Mouse (Mus musculus) testis, adult 2 months (tissue): ENCODE results near the gene Tnk1. TPM values are rescaled to one million over a fixed set of nuclear protein-coding genes. Genes with fewer than 3 reads are reported as not detected.

ENCODE experiments used
- H3K27ac ChIP-seq: fragments of 200-500 bp; 2 replicates; pipeline ENCODE4 v1.5.1; 2012; ENCODE audit warnings: low read depth, low read length; ENCODE audit not compliant: control insufficient read depth, insufficient read depth
- H3K27me3 ChIP-seq: fragments of 200-500 bp; 2 replicates; pipeline ENCODE4 v1.6.1; 2012; ENCODE audit warnings: mild to moderate bottlenecking, low read length, moderate library complexity; ENCODE audit not compliant: control insufficient read depth, insufficient read depth
- H3K36me3 ChIP-seq: fragments of 200-500 bp; 2 replicates; pipeline ENCODE4 v1.6.1; 2012; ENCODE audit warnings: mild to moderate bottlenecking, low read length; ENCODE audit not compliant: control insufficient read depth, insufficient read depth
- H3K4me1 ChIP-seq: fragments of 200-500 bp; 2 replicates; pipeline ENCODE4 v1.6.1; 2012; ENCODE audit warnings: low read length; ENCODE audit not compliant: control insufficient read depth, insufficient read depth
- H3K4me3 ChIP-seq: fragments of 200-500 bp; 2 replicates; pipeline ENCODE4 v1.5.1; 2012; ENCODE audit warnings: low read depth, mild to moderate bottlenecking, low read length, moderate library complexity, mixed read lengths; ENCODE audit not compliant: control insufficient read depth
- CTCF ChIP-seq: fragments of 200-500 bp; IDR thresholded peaks from 2 replicates; pipeline ENCODE4 v1.5.1; 2012; ENCODE audit warnings: low read depth, mild to moderate bottlenecking, inconsistent platforms, low read length, moderate library complexity; ENCODE audit not compliant: control insufficient read depth, insufficient read depth, insufficient replicate concordance
- POLR2A ChIP-seq: fragments of 200-500 bp; IDR thresholded peaks from 2 replicates; pipeline ENCODE4 v1.6.1; 2012; ENCODE audit warnings: low read depth, mild to moderate bottlenecking, inconsistent platforms, low read length, moderate library complexity; ENCODE audit not compliant: control insufficient read depth
- polyA plus RNA-seq: library from polyadenylated mRNA; depleted of rRNA; stranded (reverse); fragments of >200 nt; gene quantifications from 2 replicates; pipeline ENCODE4 v1.2.3, GENCODE M21; 2012; rRNA removed

Tnk1 gene
- polyA plus RNA-seq, 1 experiment: 1.6 TPM

DNA sequence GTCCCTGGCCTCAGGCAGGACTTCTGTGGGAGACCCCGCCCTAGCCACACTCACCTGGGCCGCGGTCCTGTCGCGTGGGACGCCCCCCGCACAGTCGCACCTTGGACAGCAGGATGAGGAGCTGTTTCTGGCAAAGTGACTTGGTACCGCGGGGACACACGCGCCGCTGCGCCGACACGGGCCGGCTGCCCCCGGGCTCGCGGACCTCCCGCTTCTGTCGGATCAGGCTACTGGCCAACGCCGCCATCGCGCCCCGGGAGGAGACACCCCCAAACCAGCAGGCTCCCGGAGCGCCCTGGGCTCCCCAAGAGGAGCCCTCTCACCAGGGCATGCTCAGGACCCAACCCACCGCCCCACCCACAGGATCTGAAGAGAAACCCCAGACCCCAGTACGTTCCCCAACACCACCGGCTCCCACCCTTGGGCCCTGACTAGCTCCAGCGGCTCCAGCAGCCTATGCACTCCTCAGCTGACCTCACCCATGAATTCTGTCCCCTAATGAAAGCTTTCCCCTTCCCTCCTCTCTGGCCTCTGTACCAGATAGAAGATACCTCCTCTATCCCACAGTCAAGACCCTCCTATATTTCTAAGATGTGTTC is 57.1 kb downstream of the Tnk1 start, which contains the start of gene Fgf11:
Fgf11 (minus strand) TSS at position 479 of the 599 bp plus-strand sequence.
- Histone ChIP-seq H3K4me1 (peaks cover 46% of the 10 kb centered on the region), H3K4me3 (peak within 1 kb of the TSS; percentile 86), H3K27me3 (no peaks in the 10 kb centered on the region), H3K27ac (no peak within 1 kb of the TSS), H3K36me3 (no peaks in the 10 kb centered on the region)
- TF ChIP-seq CTCF (no peak), POLR2A (no peak)

Other genes starting within 250 kb of the Tnk1 start
- gene Shbg, start 240.8 kb downstream of the Tnk1 start, polyA plus RNA-seq: 11.9 and 16.4 TPM in 2 replicates
- 7.0 and 9.4 TPM in 2 replicates for gene Sat2, start 236.7 kb downstream of the Tnk1 start, polyA plus RNA-seq
- 63.3 and 69.1 TPM in 2 replicates for gene Fxr2, start 225.7 kb downstream of the Tnk1 start, polyA plus RNA-seq
- 0.25 and 0.38 TPM in 2 replicates for gene Sox15, start 203.4 kb downstream of the Tnk1 start, polyA plus RNA-seq
- gene Mpdu1, start 196.1 kb downstream of the Tnk1 start, polyA plus RNA-seq: 41.9 and 42.5 TPM in 2 replicates
- gene Cd68, start 192.6 kb downstream of the Tnk1 start, polyA plus RNA-seq: 3.9 and 4.4 TPM in 2 replicates
- gene Eif4a1, start 186.3 kb downstream of the Tnk1 start, polyA plus RNA-seq: 166 and 210 TPM in 2 replicates
- 54.7 and 67.6 TPM in 2 replicates for gene Senp3, start 176.6 kb downstream of the Tnk1 start, polyA plus RNA-seq
- gene Tnfsf13, start 172.9 kb downstream of the Tnk1 start, polyA plus RNA-seq: 4.2 and 5.6 TPM in 2 replicates
- gene Tnfsf12, start 162.9 kb downstream of the Tnk1 start, polyA plus RNA-seq: 2.9 and 3.3 TPM in 2 replicates
- gene Tnfsfm13, start 162.6 kb downstream of the Tnk1 start, polyA plus RNA-seq: 1.3 and 1.9 TPM in 2 replicates
- 54.7 and 75.8 TPM in 2 replicates for gene Polr2a, start 100.1 kb downstream of the Tnk1 start, polyA plus RNA-seq
- gene Slc35g3, start 96.8 kb downstream of the Tnk1 start, polyA plus RNA-seq: 210 and 236 TPM in 2 replicates
- gene Zbtb4, start 92.8 kb downstream of the Tnk1 start, polyA plus RNA-seq: 5.1 and 6.0 TPM in 2 replicates
- 0.79 and 1.2 TPM in 2 replicates for gene Chrnb1, start 62.8 kb downstream of the Tnk1 start, polyA plus RNA-seq
- gene Fgf11, start 56.9 kb downstream of the Tnk1 start, polyA plus RNA-seq: 2.7 and 3.2 TPM in 2 replicates
- 0.52 and 0.79 TPM in 2 replicates for gene Tmem102, start 53.1 kb downstream of the Tnk1 start, polyA plus RNA-seq
- gene Gm39566, start 43.4 kb downstream of the Tnk1 start, polyA plus RNA-seq: 136 and 193 TPM in 2 replicates
- 758 and 858 TPM in 2 replicates for gene Spem2, start 40.3 kb downstream of the Tnk1 start, polyA plus RNA-seq
- 1,704 and 1,758 TPM in 2 replicates for gene Spem1, start 36.5 kb downstream of the Tnk1 start, polyA plus RNA-seq
- gene Nlgn2, start 20.9 kb downstream of the Tnk1 start, polyA plus RNA-seq: 2.4 and 2.7 TPM in 2 replicates
- gene Tmem256, start 20.2 kb downstream of the Tnk1 start, polyA plus RNA-seq: 21.9 and 22.7 TPM in 2 replicates
- gene Plscr3, start 12.4 kb downstream of the Tnk1 start, polyA plus RNA-seq: 6.5 and 8.5 TPM in 2 replicates
- gene Tmem95, start 19.3 kb upstream of the Tnk1 start, polyA plus RNA-seq: 20.8 and 27.5 TPM in 2 replicates
- gene Kctd11, start 22.7 kb upstream of the Tnk1 start, polyA plus RNA-seq: 0.47 and 0.69 TPM in 2 replicates
- gene Acap1, start 36.8 kb upstream of the Tnk1 start, polyA plus RNA-seq: 4.0 and 4.9 TPM in 2 replicates
- gene 2810408A11Rik, start 42.3 kb upstream of the Tnk1 start, polyA plus RNA-seq: 124 and 125 TPM in 2 replicates
- 57.7 and 61.1 TPM in 2 replicates for gene Neurl4, start 42.3 kb upstream of the Tnk1 start, polyA plus RNA-seq
- gene Gps2, start 55.2 kb upstream of the Tnk1 start, polyA plus RNA-seq: 290 and 295 TPM in 2 replicates
- gene Eif5a, start 63.2 kb upstream of the Tnk1 start, polyA plus RNA-seq: 621 and 702 TPM in 2 replicates
- gene Ybx2, start 77.1 kb upstream of the Tnk1 start, polyA plus RNA-seq: 3,709 and 3,883 TPM in 2 replicates
- 1.9 and 3.6 TPM in 2 replicates for gene Slc2a4, start 89.5 kb upstream of the Tnk1 start, polyA plus RNA-seq
- gene Cldn7, start 106.0 kb upstream of the Tnk1 start, polyA plus RNA-seq: 3.0 and 4.9 TPM in 2 replicates
- 120 and 137 TPM in 2 replicates for gene Ctdnep1, start 122.4 kb upstream of the Tnk1 start, polyA plus RNA-seq
- 225 and 226 TPM in 2 replicates for gene Elp5, start 123.8 kb upstream of the Tnk1 start, polyA plus RNA-seq
- gene Gabarap, start 132.4 kb upstream of the Tnk1 start, polyA plus RNA-seq: 659 and 826 TPM in 2 replicates
- 19.0 and 21.2 TPM in 2 replicates for gene Phf23, start 137.0 kb upstream of the Tnk1 start, polyA plus RNA-seq
- 15.2 and 16.4 TPM in 2 replicates for gene Dvl2, start 141.9 kb upstream of the Tnk1 start, polyA plus RNA-seq
- 20.6 and 20.9 TPM in 2 replicates for gene Acadvl, start 156.7 kb upstream of the Tnk1 start, polyA plus RNA-seq
- gene Dlg4, start 158.2 kb upstream of the Tnk1 start, polyA plus RNA-seq: 5.6 and 6.5 TPM in 2 replicates
- gene Asgr1, start 195.4 kb upstream of the Tnk1 start, polyA plus RNA-seq: 1.00 and 1.4 TPM in 2 replicates
- gene Asgr2, start 233.9 kb upstream of the Tnk1 start, polyA plus RNA-seq: 0.18 and 0.58 TPM in 2 replicates